Mouse (Mus musculus) liver, adult 2 months (tissue): ENCODE measurements around the gene Orc6.

Source experiments
- CTCF ChIP-seq: fragments of 200-500 bp; IDR thresholded peaks from 2 replicates; pipeline ENCODE4 v1.5.1; 2011; ENCODE audit warnings: low read depth, low read length, control low read depth
- POLR2A ChIP-seq: fragments of 200-500 bp; IDR thresholded peaks from 2 replicates; pipeline ENCODE4 v1.6.1; 2011; ENCODE audit warnings: low read length, control low read depth; ENCODE audit not compliant: insufficient read depth; ENCODE audit errors: extremely low read depth

- TF ChIP-seq POLR2A (no peak), CTCF (no peak)
These were observed 13.6 kb downstream of the Orc6 start for GRCm38 (mm10) chr8:85313036-85313435.
